Mouse (Mus musculus): ENCODE results near the gene Lactb.
A peak's percentile ranks its signal among the peaks of the same experiment; 100 is the strongest.

Lactb gene

GRCm38 (mm10) chr9:66980458-66980857 is 5.2 kb upstream of the Lactb start:
- peak; percentile 83 to 94 for DNase-seq (ENCODE audit: low spot score in 2 of 2)

- no peak for DNase-seq (ENCODE audit: low spot score in 2 of 2)
These were observed 3.2 kb upstream of the Lactb start for GRCm38 (mm10) chr9:66978468-66978867.

- DNase-seq (ENCODE audit: low spot score in 2 of 2): no peak
These were observed 2.7 kb upstream of the Lactb start for GRCm38 (mm10) chr9:66977982-66978381.

GRCm38 (mm10) chr9:66977121-66977520 is 1.8 kb upstream of the Lactb start:
- no peak for DNase-seq (ENCODE audit: low spot score in 2 of 2)

GRCm38 (mm10) chr9:66974721-66975225 is 511 bp downstream of the Lactb start:
- DNase-seq (ENCODE audit: low spot score in 2 of 2): peak; percentile 85 to 91

- DNase-seq (ENCODE audit: low spot score in 2 of 2): no peak
These were observed 4.2 kb downstream of the Lactb start for GRCm38 (mm10) chr9:66971116-66971515.

- DNase-seq (ENCODE audit: low spot score in 2 of 2): no peak
These were observed 7.8 kb downstream of the Lactb start for GRCm38 (mm10) chr9:66967492-66967891.

- DNase-seq (ENCODE audit: low spot score in 2 of 2): no peak
These were observed 13.8 kb downstream of the Lactb start for GRCm38 (mm10) chr9:66961478-66961877.

- DNase-seq (ENCODE audit: low spot score in 2 of 2): no peak
These were observed 17.8 kb downstream of the Lactb start for GRCm38 (mm10) chr9:66957451-66957850.

- DNase-seq (ENCODE audit: low spot score in 2 of 2): no peak
These were observed 22.4 kb downstream of the Lactb start for GRCm38 (mm10) chr9:66952886-66953285.

- DNase-seq (ENCODE audit: low spot score in 2 of 2): no peak
These were observed 23.0 kb downstream of the Lactb start for GRCm38 (mm10) chr9:66952321-66952720.

- no peak for DNase-seq (ENCODE audit: low spot score in 2 of 2)
These were observed 26.7 kb downstream of the Lactb start for GRCm38 (mm10) chr9:66948536-66948935.

GRCm38 (mm10) chr9:66945647-66946641 is 29.3 kb downstream of the Lactb start, which contains the start of gene Rps27l:
Gene Rps27l, plus strand, starts transcription at chr9:66946086.
- peak; percentile 95 to 98 for DNase-seq (ENCODE audit: low spot score in 2 of 2)

- DNase-seq (ENCODE audit: low spot score in 2 of 2): no peak
These were observed 30.1 kb downstream of the Lactb start for GRCm38 (mm10) chr9:66945161-66945560.

- DNase-seq (ENCODE audit: low spot score in 2 of 2): peak in 1 of 2 experiments; percentile 43
These were observed 36.4 kb downstream of the Lactb start for GRCm38 (mm10) chr9:66938836-66939235.

GRCm38 (mm10) chr9:66937507-66937906 is 37.8 kb downstream of the Lactb start:
- peak in 1 of 2 experiments; percentile 14 for DNase-seq (ENCODE audit: low spot score in 2 of 2)

- DNase-seq (ENCODE audit: low spot score in 2 of 2): peak in 1 of 2 experiments; percentile 2
These were observed 41.1 kb downstream of the Lactb start for GRCm38 (mm10) chr9:66933869-66934808.

- DNase-seq (ENCODE audit: low spot score in 2 of 2): no peak
These were observed 44.9 kb downstream of the Lactb start for GRCm38 (mm10) chr9:66930351-66930750.

GRCm38 (mm10) chr9:66927696-66928402 is 47.4 kb downstream of the Lactb start:
- DNase-seq (ENCODE audit: low spot score in 2 of 2): no peak

- no peak for DNase-seq (ENCODE audit: low spot score in 2 of 2)
These were observed 49.4 kb downstream of the Lactb start for GRCm38 (mm10) chr9:66925853-66926252.

- peak in 1 of 2 experiments; percentile 41 for DNase-seq (ENCODE audit: low spot score in 2 of 2)
These were observed 53.2 kb downstream of the Lactb start for GRCm38 (mm10) chr9:66922076-66922475.
